8 mouse cellular contexts compared by ENCODE assay signal in the genomic region with DNA sequence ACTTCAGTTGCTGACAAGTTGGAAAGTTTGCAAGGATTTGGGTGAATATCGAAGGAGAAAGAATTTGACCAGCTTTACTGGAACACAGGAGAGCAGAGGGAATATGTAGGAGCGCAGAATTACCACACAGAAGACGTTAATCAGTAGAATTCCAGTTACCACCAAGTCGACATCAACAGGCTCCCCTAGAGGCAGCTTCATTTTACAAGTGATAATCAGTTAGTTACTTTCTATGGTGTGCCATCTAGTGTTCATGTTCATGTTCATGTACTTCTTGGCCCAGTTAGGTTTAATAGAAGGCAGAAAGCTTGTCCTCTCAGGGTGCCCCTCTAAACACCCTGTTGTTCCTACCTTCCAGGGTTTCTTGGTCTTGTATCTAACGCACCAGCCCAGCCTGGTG. TPM values are rescaled to one million over a fixed set of nuclear protein-coding genes. Genes with fewer than 3 reads are reported as not detected.
DNase-seq lines count a peak whose midpoint lies in the region; ATAC-seq lines count a peak whose summit lies in the region.

No protein-coding gene starts in this region.

- no peak overlapping the region for H3K9ac ChIP-seq in forebrain, embryonic 16.5 days (replicated peaks; ENCODE audit: low read depth, low read length)
- no peak overlapping the region for H3K9ac ChIP-seq in midbrain, embryonic 14.5 days (replicated peaks; ENCODE audit: low read length)
- no peak overlapping the region for H3K9ac ChIP-seq in stomach, embryonic 16.5 days (ENCODE audit: low read length)

- 64% methylated on average over 5 of the region's 5 CpGs for WGBS in forebrain, embryonic 16.5 days
- 71% methylated on average over 5 of the region's 5 CpGs for WGBS in forebrain, embryonic 10.5 days
- WGBS in midbrain, embryonic 14.5 days = 60% methylated on average over 5 of the region's 5 CpGs
- WGBS in midbrain, embryonic 10.5 days = 67% methylated on average over 5 of the region's 5 CpGs
- 37% methylated on average over 5 of the region's 5 CpGs for WGBS in stomach, embryonic 16.5 days

- no peaks in the 10 kb centered on the region for H3K9me3 ChIP-seq in forebrain, embryonic 16.5 days (ENCODE audit: control insufficient read depth, low read length)
- no peaks in the 10 kb centered on the region for H3K9me3 ChIP-seq in forebrain, embryonic 10.5 days
- no peaks in the 10 kb centered on the region for H3K9me3 ChIP-seq in midbrain, embryonic 14.5 days (ENCODE audit: control insufficient read depth, low read length)
- no peaks in the 10 kb centered on the region for H3K9me3 ChIP-seq in midbrain, embryonic 10.5 days (replicated peaks)
- no peaks in the 10 kb centered on the region for H3K9me3 ChIP-seq in stomach, embryonic 16.5 days (replicated peaks; ENCODE audit: control insufficient read depth, low read length)

- no peak overlapping the region for H3K4me2 ChIP-seq in forebrain, embryonic 16.5 days (ENCODE audit: low read length)
- H3K4me2 ChIP-seq in midbrain, embryonic 14.5 days (ENCODE audit: low read length) = no peak overlapping the region
- no peak overlapping the region for H3K4me2 ChIP-seq in stomach, embryonic 16.5 days (ENCODE audit: low read depth, low read length)

- H3K4me3 ChIP-seq in forebrain, embryonic 16.5 days (replicated peaks; ENCODE audit: low read length) = no peak overlapping the region
- H3K4me3 ChIP-seq in forebrain, embryonic 10.5 days = no peak overlapping the region
- no peak overlapping the region for H3K4me3 ChIP-seq in midbrain, embryonic 14.5 days (replicated peaks; ENCODE audit: low read depth, low read length)
- H3K4me3 ChIP-seq in midbrain, embryonic 10.5 days = no peak overlapping the region
- H3K4me3 ChIP-seq in stomach, embryonic 16.5 days (replicated peaks; ENCODE audit: low read length) = no peak overlapping the region

- H3K27me3 ChIP-seq in forebrain, embryonic 16.5 days (replicated peaks; ENCODE audit: control insufficient read depth, insufficient read depth, low read length) = no peaks in the 10 kb centered on the region
- no peaks in the 10 kb centered on the region for H3K27me3 ChIP-seq in forebrain, embryonic 10.5 days (ENCODE audit: poor library complexity, severe bottlenecking)
- no peaks in the 10 kb centered on the region for H3K27me3 ChIP-seq in midbrain, embryonic 14.5 days (ENCODE audit: control insufficient read depth, insufficient read depth, low read length)
- no peaks in the 10 kb centered on the region for H3K27me3 ChIP-seq in midbrain, embryonic 10.5 days (ENCODE audit: low read depth, poor library complexity, severe bottlenecking)
- H3K27me3 ChIP-seq in stomach, embryonic 16.5 days (ENCODE audit: control insufficient read depth, insufficient read depth, low read length) = no peaks in the 10 kb centered on the region

- no peak for DNase-seq in forebrain, embryonic 10.5 days (ENCODE audit: extremely low spot score, low spot score)
- DNase-seq in midbrain, embryonic 14.5 days = peak; percentile 67
- DNase-seq in midbrain, embryonic 10.5 days (ENCODE audit: low spot score) = no peak
- DNase-seq in kidney, postnatal 14 days = peak; percentile 23
- no peak for DNase-seq in spleen, postnatal 4 days (ENCODE audit: low spot score in 2 of 2)
- no peak for DNase-seq in gastrocnemius, postnatal 36 days

- peak; percentile 47; the same call in 1 of the 2 replicates for ATAC-seq in forebrain, embryonic 16.5 days
- ATAC-seq in midbrain, embryonic 14.5 days (ENCODE audit: low FRiP score, low TSS enrichment) = no peak
- ATAC-seq in stomach, embryonic 16.5 days (ENCODE audit: insufficient read depth, low FRiP score) = peak; percentile 76

- no peak overlapping the region for H3K27ac ChIP-seq in forebrain, embryonic 16.5 days (ENCODE audit: low read length)
- H3K27ac ChIP-seq in forebrain, embryonic 10.5 days = no peak overlapping the region
- no peak overlapping the region for H3K27ac ChIP-seq in midbrain, embryonic 14.5 days (replicated peaks; ENCODE audit: low read depth, low read length)
- no peak overlapping the region for H3K27ac ChIP-seq in midbrain, embryonic 10.5 days (replicated peaks)
- no peak overlapping the region for H3K27ac ChIP-seq in stomach, embryonic 16.5 days (ENCODE audit: low read length)

- H3K36me3 ChIP-seq in forebrain, embryonic 16.5 days (ENCODE audit: control insufficient read depth, insufficient read depth) = no peaks in the 10 kb centered on the region
- no peaks in the 10 kb centered on the region for H3K36me3 ChIP-seq in forebrain, embryonic 10.5 days (replicated peaks)
- H3K36me3 ChIP-seq in midbrain, embryonic 14.5 days (ENCODE audit: control insufficient read depth, insufficient read depth, low read length) = no peaks in the 10 kb centered on the region
- H3K36me3 ChIP-seq in midbrain, embryonic 10.5 days = no peaks in the 10 kb centered on the region
- H3K36me3 ChIP-seq in stomach, embryonic 16.5 days (ENCODE audit: control insufficient read depth, insufficient read depth, low read length) = no peaks in the 10 kb centered on the region

- intact Hi-C loops in gastrocnemius, postnatal 36 days (cut with DNase I) = loop anchor here (2.0 to 5.0 kb wide), 2 partner anchors 48 to 50 kb away; a partner anchor contains a TSS

- no peaks in the 10 kb centered on the region for H3K4me1 ChIP-seq in forebrain, embryonic 16.5 days (replicated peaks; ENCODE audit: control insufficient read depth, insufficient read depth, low read length)
- H3K4me1 ChIP-seq in forebrain, embryonic 10.5 days = no peaks in the 10 kb centered on the region
- H3K4me1 ChIP-seq in midbrain, embryonic 14.5 days (ENCODE audit: control insufficient read depth, insufficient read depth, low read length) = no peaks in the 10 kb centered on the region
- H3K4me1 ChIP-seq in midbrain, embryonic 10.5 days = no peaks in the 10 kb centered on the region
- H3K4me1 ChIP-seq in stomach, embryonic 16.5 days (ENCODE audit: control insufficient read depth, insufficient read depth, low read length) = peaks cover 4% of the 10 kb centered on the region; the same call in 1 of the 2 replicates

RNA-seq across cellular contexts. Expression of a gene that starts 12.4 kb away (rescaled TPM):
- 10.8 and 11.1 TPM in 2 replicates for polyA plus RNA-seq in forebrain, embryonic 16.5 days (2015; fragmentation: Nextera tagmentation; extraction: Ambion mirVana)
- 10.1 and 10.5 TPM in 2 replicates for polyA plus RNA-seq in forebrain, embryonic 10.5 days (2016; fragmentation: Nextera tagmentation; extraction: Ambion mirVana)
- polyA plus RNA-seq in midbrain, embryonic 14.5 days (2014; fragmentation: Nextera tagmentation; extraction: Ambion mirVana) = 7.2 and 11.2 TPM in 2 replicates
- polyA plus RNA-seq in midbrain, embryonic 10.5 days (2016; fragmentation: Nextera tagmentation; extraction: Ambion mirVana) = 12.8 and 13.0 TPM in 2 replicates
- 87.3 and 88.9 TPM in 2 replicates for polyA plus RNA-seq in stomach, embryonic 16.5 days (2015; fragmentation: Nextera tagmentation; extraction: Ambion mirVana)
- total RNA-seq in gastrocnemius, postnatal 36 days (2021) = 10 to 100 TPM; 18.4 to 20.7 TPM

RNA-seq across cellular contexts. Expression of a gene that starts 18.3 kb away (rescaled TPM):
- polyA plus RNA-seq in forebrain, embryonic 16.5 days (2015; fragmentation: Nextera tagmentation; extraction: Ambion mirVana) = not detected in 2 replicates
- not detected in 2 replicates for polyA plus RNA-seq in forebrain, embryonic 10.5 days (2016; fragmentation: Nextera tagmentation; extraction: Ambion mirVana)
- polyA plus RNA-seq in midbrain, embryonic 14.5 days (2014; fragmentation: Nextera tagmentation; extraction: Ambion mirVana) = not detected in 2 replicates
- polyA plus RNA-seq in midbrain, embryonic 10.5 days (2016; fragmentation: Nextera tagmentation; extraction: Ambion mirVana) = not detected in 2 replicates
- polyA plus RNA-seq in stomach, embryonic 16.5 days (2015; fragmentation: Nextera tagmentation; extraction: Ambion mirVana) = not detected in 2 replicates
- total RNA-seq in gastrocnemius, postnatal 36 days (2021) = not detected

RNA-seq across cellular contexts. Expression of a gene that starts 47.8 kb away (rescaled TPM):
- not detected in 2 replicates for polyA plus RNA-seq in forebrain, embryonic 16.5 days (2015; fragmentation: Nextera tagmentation; extraction: Ambion mirVana)
- not detected in 2 replicates for polyA plus RNA-seq in forebrain, embryonic 10.5 days (2016; fragmentation: Nextera tagmentation; extraction: Ambion mirVana)
- polyA plus RNA-seq in midbrain, embryonic 14.5 days (2014; fragmentation: Nextera tagmentation; extraction: Ambion mirVana) = not detected in 2 replicates
- polyA plus RNA-seq in midbrain, embryonic 10.5 days (2016; fragmentation: Nextera tagmentation; extraction: Ambion mirVana) = not detected in 2 replicates
- not detected in 2 replicates for polyA plus RNA-seq in stomach, embryonic 16.5 days (2015; fragmentation: Nextera tagmentation; extraction: Ambion mirVana)
- total RNA-seq in gastrocnemius, postnatal 36 days (2021) = not detected

Comparison
In these comparisons a context has a peak if more than half of its experiments do, and no peak if none do; other contexts are left out.
1. DNase-seq: peak in midbrain, embryonic 14.5 days (single experiment) and kidney, postnatal 14 days (single experiment); none in forebrain, embryonic 10.5 days (single experiment), midbrain, embryonic 10.5 days (single experiment), spleen, postnatal 4 days (0 of 2) and gastrocnemius, postnatal 36 days (0 of 2).